Mouse (Mus musculus) MEL (cell line): ENCODE data around the gene Ccdc142. TPM values are rescaled to one million over a fixed set of nuclear protein-coding genes. Genes with fewer than 3 reads are reported as not detected.

Source experiments
- DNase-seq: peaks from one replicate; pipeline ENCODE4 v3.0.0; 2011; ENCODE audit warnings: low read depth, low spot score
- H3K27ac ChIP-seq: 2 replicates; pipeline ENCODE4 v1.5.1; 2012; ENCODE audit warnings: low read depth, mild to moderate bottlenecking, control low read depth, low read length, moderate library complexity; ENCODE audit not compliant: control insufficient read depth
- H3K27me3 ChIP-seq, 2 experiments: fragments of 150-350 bp in 1 of 2; sonication (generic) in 1 of 2; 2 replicates each; pipeline ENCODE4 v1.6.1; 2012; ENCODE audit warnings: low read length in 2 of 2, mild to moderate bottlenecking in 2 of 2, improper control_type of control experiment in 1 of 2, moderate library complexity in 1 of 2; ENCODE audit not compliant: insufficient read depth in 2 of 2, control insufficient read depth in 1 of 2
- H3K36me3 ChIP-seq, 2 experiments: 2 replicates each; pipeline ENCODE4 v1.6.1; 2012 to 2014; ENCODE audit warnings: low read length in 2 of 2, improper control_type of control experiment in 1 of 2, inconsistent platforms in 1 of 2, mild to moderate bottlenecking in 1 of 2; ENCODE audit not compliant: insufficient read depth in 2 of 2, control insufficient read depth in 1 of 2
- H3K4me1 ChIP-seq, 2 experiments: fragments of 150-350 bp in 1 of 2; sonication (generic) in 1 of 2; 2 replicates each; pipeline ENCODE4 v1.6.1; 2012; ENCODE audit warnings: low read length in 2 of 2, improper control_type of control experiment in 1 of 2, mild to moderate bottlenecking in 1 of 2; ENCODE audit not compliant: insufficient read depth in 2 of 2, control insufficient read depth in 1 of 2
- H3K4me3 ChIP-seq, 2 experiments: fragments of 150-350 bp in 1 of 2; sonication (generic) in 1 of 2; 2 replicates each; pipeline ENCODE4 v1.5.1; 2012; ENCODE audit warnings: low read depth in 2 of 2, low read length in 2 of 2, mild to moderate bottlenecking in 2 of 2, moderate library complexity in 2 of 2, control low read depth in 1 of 2, improper control_type of control experiment in 1 of 2; ENCODE audit not compliant: control insufficient read depth in 1 of 2, insufficient read depth in 1 of 2
- H3K79me2 ChIP-seq: 2 replicates; pipeline ENCODE4 v1.6.1; 2012; ENCODE audit warnings: mild to moderate bottlenecking, low read length, moderate library complexity; ENCODE audit not compliant: control insufficient read depth, poor library complexity, insufficient read depth
- H3K9ac ChIP-seq: 2 replicates; pipeline ENCODE4 v1.6.1; 2012; ENCODE audit warnings: low read depth, mild to moderate bottlenecking, control low read depth, low read length, moderate library complexity; ENCODE audit not compliant: control insufficient read depth, poor library complexity, severe bottlenecking
- H3K9me3 ChIP-seq: fragments of 150-350 bp; sonication (generic); replicated peaks from 2 replicates; pipeline ENCODE4 v1.6.1; 2012; ENCODE audit warnings: mild to moderate bottlenecking, low read length, improper control_type of control experiment, moderate library complexity; ENCODE audit not compliant: insufficient read depth
- CHD1 ChIP-seq: IDR thresholded peaks from 2 replicates; pipeline ENCODE4 v1.6.1; 2012; ENCODE audit warnings: low read depth, mild to moderate bottlenecking, inconsistent platforms, low read length, improper control_type of control experiment
- E2F4 ChIP-seq: IDR thresholded peaks from 2 replicates; pipeline ENCODE4 v1.6.1; 2011; ENCODE audit warnings: low read depth, low read length, improper control_type of control experiment, borderline replicate concordance
- ELF1 ChIP-seq: IDR thresholded peaks from 2 replicates; pipeline ENCODE4 v1.6.1; 2014; ENCODE audit warnings: low read depth, mild to moderate bottlenecking, inconsistent platforms, low read length, improper control_type of control experiment, moderate library complexity
- ETS1 ChIP-seq: IDR thresholded peaks from 2 replicates; pipeline ENCODE4 v1.6.1; 2012; ENCODE audit warnings: low read depth, mild to moderate bottlenecking, inconsistent platforms, low read length, improper control_type of control experiment, moderate library complexity
- GABPA ChIP-seq: IDR thresholded peaks from 2 replicates; pipeline ENCODE4 v1.6.1; 2012; ENCODE audit warnings: low read depth, mild to moderate bottlenecking, inconsistent platforms, low read length, improper control_type of control experiment, moderate library complexity
- GATA1 ChIP-seq: IDR thresholded peaks from 2 replicates; pipeline ENCODE4 v1.6.1; 2011; ENCODE audit warnings: low read depth, low read length, improper control_type of control experiment
- HCFC1 ChIP-seq: IDR thresholded peaks from 2 replicates; pipeline ENCODE4 v1.6.1; 2012; ENCODE audit warnings: low read depth, mild to moderate bottlenecking, inconsistent platforms, low read length, improper control_type of control experiment, moderate library complexity
- JUND ChIP-seq: IDR thresholded peaks from 2 replicates; pipeline ENCODE4 v1.6.1; 2011; ENCODE audit warnings: low read depth, mild to moderate bottlenecking, improper control_type of control experiment, low read length
- MAFK ChIP-seq: IDR thresholded peaks from 2 replicates; pipeline ENCODE4 v1.6.1; 2011; ENCODE audit warnings: low read depth, mild to moderate bottlenecking, low read length, improper control_type of control experiment, borderline replicate concordance
- MAX ChIP-seq: IDR thresholded peaks from 2 replicates; pipeline ENCODE4 v1.6.1; 2011; ENCODE audit warnings: low read length, improper control_type of control experiment
- MYB ChIP-seq: IDR thresholded peaks from 2 replicates; pipeline ENCODE4 v1.6.1; 2011; ENCODE audit warnings: mild to moderate bottlenecking, low read depth, low read length, improper control_type of control experiment
- POLR2A ChIP-seq, 2 experiments: IDR thresholded peaks; 2 replicates each; pipeline ENCODE4 v1.6.1; 2011 to 2012; ENCODE audit warnings: low read length in 2 of 2, mild to moderate bottlenecking in 2 of 2, control low read depth in 1 of 2, improper control_type of control experiment in 1 of 2, low read depth in 1 of 2, moderate library complexity in 1 of 2; ENCODE audit not compliant: control insufficient read depth in 1 of 2, insufficient read depth in 1 of 2, poor library complexity in 1 of 2
- POLR2AphosphoS5 ChIP-seq: IDR thresholded peaks from 2 replicates; pipeline ENCODE4 v1.6.1; 2012; ENCODE audit warnings: low read depth, borderline replicate concordance, mild to moderate bottlenecking, inconsistent platforms, low read length, moderate library complexity, mixed read lengths
- SMC3 ChIP-seq: IDR thresholded peaks from 2 replicates; pipeline ENCODE4 v1.6.1; 2011; ENCODE audit warnings: low read depth, low read length, improper control_type of control experiment
- USF2 ChIP-seq, 2 experiments: IDR thresholded peaks; 2 replicates each; pipeline ENCODE4 v1.6.1; 2011 to 2012; ENCODE audit warnings: improper control_type of control experiment in 2 of 2, low read length in 2 of 2, borderline replicate concordance in 1 of 2, inconsistent platforms in 1 of 2, low read depth in 1 of 2, mild to moderate bottlenecking in 1 of 2; ENCODE audit not compliant: insufficient read depth in 1 of 2
- ZC3H11A ChIP-seq: IDR thresholded peaks from 2 replicates; pipeline ENCODE4 v1.6.1; 2012; ENCODE audit warnings: low read depth, mild to moderate bottlenecking, inconsistent platforms, low read length, improper control_type of control experiment
- ZKSCAN1 ChIP-seq: IDR thresholded peaks from 2 replicates; pipeline ENCODE4 v1.6.1; 2012; ENCODE audit warnings: low read depth, mild to moderate bottlenecking, inconsistent platforms, low read length, improper control_type of control experiment, moderate library complexity
- ZNF384 ChIP-seq: IDR thresholded peaks from 2 replicates; pipeline ENCODE4 v1.6.1; 2012; ENCODE audit warnings: low read depth, mild to moderate bottlenecking, inconsistent platforms, low read length, improper control_type of control experiment
- polyA plus RNA-seq, 2 experiments: library from polyadenylated mRNA; stranded (reverse) in 1 of 2; unstranded in 1 of 2; fragments of >175 nt in 1 of 2; fragments of >200 nt in 1 of 2; gene quantifications; 2 replicates each; pipeline versions ENCODE4 v1.2.1 to v1.2.4; 2012; ENCODE audit warnings: low replicate concordance in 2 of 2, low read depth in 1 of 2; ENCODE audit not compliant: insufficient read length in 2 of 2, insufficient read depth in 1 of 2, missing spikeins in 1 of 2
- total RNA-seq: library from RNA; depleted of rRNA; stranded (reverse); fragments of 300-350 nt; gene quantifications from 2 replicates; pipeline ENCODE4 v1.2.3, GENCODE M21; 2012

The Ccdc142 gene
- total and polyA plus RNA-seq, 3 experiments: 2.2 to 5.1 TPM; not detected in 1

DNA sequence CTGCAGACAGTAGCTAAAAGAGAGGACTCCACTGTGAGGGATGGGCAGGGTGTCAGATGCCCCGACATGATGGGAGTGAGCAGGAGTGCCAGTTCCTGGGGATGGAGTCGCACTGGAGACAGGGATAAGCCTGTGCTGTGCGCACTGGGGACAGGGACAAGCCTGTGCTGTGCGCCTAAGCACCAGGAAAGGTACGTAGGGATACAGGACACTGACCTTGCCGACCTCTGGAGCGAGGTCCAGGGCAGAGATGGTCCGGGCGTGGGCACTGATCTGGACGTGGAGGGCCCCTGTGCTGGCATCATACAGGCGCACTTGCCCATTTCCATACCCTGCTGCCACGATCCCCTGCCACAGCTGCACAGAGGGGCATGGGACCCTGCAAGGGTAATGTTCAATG is 51.6 kb downstream of the Ccdc142 start:
- no peak for DNase-seq
- no peak overlapping the region for H3K4me3 ChIP-seq
- H3K9ac ChIP-seq: no peak overlapping the region
- H3K9me3 ChIP-seq: no peaks in the 10 kb centered on the region
- no peak overlapping the region for H3K27ac ChIP-seq
- H3K4me1 ChIP-seq: peaks cover 2 to 10% of the 10 kb centered on the region in 2 experiments; a peak in 2 of 4 replicates
- no peaks in the 10 kb centered on the region for H3K79me2 ChIP-seq
- no peak for TF ChIP-seq ETS1
- no peak for TF ChIP-seq SMC3
- TF ChIP-seq ZC3H11A: no peak
- no peak for TF ChIP-seq POLR2AphosphoS5
- no peak for TF ChIP-seq E2F4
- no peak for TF ChIP-seq MAFK
- no peak for TF ChIP-seq ELF1
- H3K27me3 ChIP-seq: no peaks in the 10 kb centered on the region
- no peaks in the 10 kb centered on the region for H3K36me3 ChIP-seq

DNA sequence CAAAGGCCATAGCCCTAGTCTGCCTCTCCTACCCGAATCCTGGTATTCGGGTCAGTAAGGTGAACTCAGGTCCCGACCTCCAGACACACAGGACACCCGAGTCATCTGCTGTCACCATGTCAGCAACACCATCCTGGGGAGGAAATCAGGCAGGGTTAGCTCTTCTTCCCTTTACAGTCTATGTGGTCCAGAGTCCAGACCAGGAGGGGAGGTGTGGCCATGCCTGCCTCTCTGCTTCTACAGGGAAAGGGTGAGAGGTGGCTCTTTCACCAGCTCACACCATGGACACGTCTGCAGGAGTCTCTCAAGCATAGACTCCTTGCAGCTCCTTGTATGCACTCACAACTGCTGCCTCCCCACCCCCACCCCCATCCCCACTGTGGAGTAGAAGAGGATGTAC is 52.1 kb downstream of the Ccdc142 start:
- Histone ChIP-seq H3K79me2 (no peaks in the 10 kb centered on the region), H3K4me1 (peaks cover 2 to 10% of the 10 kb centered on the region in 2 experiments; a peak in 2 of 4 replicates), H3K27me3 (no peaks in the 10 kb centered on the region), H3K36me3 (no peaks in the 10 kb centered on the region), H3K9me3 (no peaks in the 10 kb centered on the region), H3K9ac (no peak overlapping the region), H3K27ac (no peak overlapping the region), H3K4me3 (no peak overlapping the region)
- TF ChIP-seq MYB (no peak), USF2 (IDR thresholded peaks at IDR 0.05; ENCODE audit: borderline replicate concordance in 1 of 2, insufficient read depth in 1 of 2, low read depth in 1 of 2, low read length in 2 of 2) (no peak), MAX (no peak), ZC3H11A (no peak), GABPA (no peak), ELF1 (no peak), ZKSCAN1 (no peak), CHD1 (no peak), JUND (no peak), GATA1 (no peak), POLR2A (IDR thresholded peaks at IDR 0.05; ENCODE audit: control insufficient read depth in 1 of 2, insufficient read depth in 1 of 2, low read depth in 1 of 2, low read length in 2 of 2, poor library complexity in 1 of 2) (no peak), HCFC1 (no peak), ZNF384 (no peak)
- no peak for DNase-seq
